Mouse (Mus musculus): ENCODE measurements at regions not wholly inside any gene's neighbourhood (a gene's known extent, or its start where the extent isn't known, plus 50 kb on each side); places are given as distances from the start of the nearest gene placed in this dataset.

- Histone ChIP-seq H3K9me3 (replicated peaks) (no peaks in the 10 kb centered on the region), H3K4me1 (no peaks in the 10 kb centered on the region), H3K4me3 (replicated peaks) (no peak overlapping the region), H3K4me2 (no peak overlapping the region), H3K36me3 (no peaks in the 10 kb centered on the region), H3K9ac (no peak overlapping the region), H3K27ac (no peak overlapping the region), H3K27me3 (no peaks in the 10 kb centered on the region)
- no peak for ATAC-seq (replicated peaks; ENCODE audit: low FRiP score)
- WGBS: 82% methylated on average over 6 of the region's 6 CpGs
Measured at GRCm38 (mm10) chr4:153752791-153753190, 204.2 kb upstream of the A430005L14Rik start.

DNA sequence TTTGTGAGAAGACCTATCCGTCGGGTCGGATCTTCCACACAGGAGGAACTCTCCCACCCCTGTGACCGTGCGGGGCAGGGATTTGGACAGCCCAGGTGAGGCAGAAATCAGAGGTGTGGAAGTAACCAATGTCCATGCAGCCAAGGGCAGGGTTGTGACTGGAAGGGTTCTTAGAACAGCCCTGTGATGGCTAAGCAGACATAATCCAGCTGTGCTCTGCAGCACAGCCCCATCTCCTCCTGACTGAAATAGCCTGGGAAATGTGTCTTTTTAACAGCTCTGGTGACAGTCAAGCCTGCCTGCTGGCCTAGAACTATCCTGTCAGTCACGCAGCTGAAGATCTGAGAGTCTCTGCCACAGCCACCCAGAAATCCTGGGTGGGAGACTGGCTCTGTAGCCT is 198.7 kb upstream of the A430005L14Rik start:
- Histone ChIP-seq H3K9me3 (replicated peaks) (no peaks in the 10 kb centered on the region), H3K4me1 (peaks cover 11% of the 10 kb centered on the region; the same call in 1 of the 2 replicates), H3K4me3 (replicated peaks) (no peak overlapping the region), H3K4me2 (no peak overlapping the region), H3K27ac (no peak overlapping the region), H3K9ac (no peak overlapping the region), H3K27me3 (no peaks in the 10 kb centered on the region), H3K36me3 (no peaks in the 10 kb centered on the region)
- 66% methylated on average over 6 of the region's 6 CpGs for WGBS
- peak; percentile 62; the same call in 1 of the 2 replicates for ATAC-seq (replicated peaks; ENCODE audit: low FRiP score)

GRCm38 (mm10) chr4:153758781-153759180 is 198.3 kb upstream of the A430005L14Rik start:
- H3K9ac ChIP-seq: no peak overlapping the region
- 29% methylated on average over 8 of the region's 8 CpGs for WGBS
- peak; percentile 49 for ATAC-seq (replicated peaks; ENCODE audit: low FRiP score)
- H3K4me2 ChIP-seq: no peak overlapping the region
- no peak overlapping the region for H3K27ac ChIP-seq
- H3K4me3 ChIP-seq (replicated peaks): no peak overlapping the region
- peaks cover 11% of the 10 kb centered on the region; the same call in 1 of the 2 replicates for H3K4me1 ChIP-seq
- H3K27me3 ChIP-seq: no peaks in the 10 kb centered on the region
- no peaks in the 10 kb centered on the region for H3K9me3 ChIP-seq (replicated peaks)
- no peaks in the 10 kb centered on the region for H3K36me3 ChIP-seq

GRCm38 (mm10) chr4:153760934-153761333 is 196.1 kb upstream of the A430005L14Rik start:
- Histone ChIP-seq H3K27me3 (no peaks in the 10 kb centered on the region), H3K9ac (no peak overlapping the region), H3K9me3 (replicated peaks) (no peaks in the 10 kb centered on the region), H3K4me2 (no peak overlapping the region), H3K4me3 (replicated peaks) (no peak overlapping the region), H3K4me1 (peaks cover 11% of the 10 kb centered on the region; the same call in 1 of the 2 replicates), H3K27ac (no peak overlapping the region), H3K36me3 (no peaks in the 10 kb centered on the region)
- WGBS: 84% methylated on average over 4 of the region's 4 CpGs
- ATAC-seq (replicated peaks; ENCODE audit: low FRiP score): no peak

- Histone ChIP-seq H3K27ac (no peak overlapping the region), H3K4me1 (peaks cover 10% of the 10 kb centered on the region), H3K36me3 (no peaks in the 10 kb centered on the region), H3K4me2 (no peak overlapping the region), H3K9ac (no peak overlapping the region), H3K4me3 (replicated peaks) (no peak overlapping the region), H3K9me3 (replicated peaks) (no peaks in the 10 kb centered on the region), H3K27me3 (no peaks in the 10 kb centered on the region)
- 81% methylated on average over 10 of the region's 10 CpGs for WGBS
- no peak for ATAC-seq (replicated peaks; ENCODE audit: low FRiP score)
Measured at GRCm38 (mm10) chr4:153763413-153763812, 193.6 kb upstream of the A430005L14Rik start.

- no peak overlapping the region for H3K9ac ChIP-seq
- no peak overlapping the region for H3K27ac ChIP-seq
- H3K27me3 ChIP-seq: no peaks in the 10 kb centered on the region
- no peak overlapping the region for H3K4me2 ChIP-seq
- no peaks in the 10 kb centered on the region for H3K36me3 ChIP-seq
- H3K4me1 ChIP-seq: peaks cover 5% of the 10 kb centered on the region; the same call in 1 of the 2 replicates
- H3K9me3 ChIP-seq (replicated peaks): no peaks in the 10 kb centered on the region
- WGBS: 71% methylated on average over 9 of the region's 9 CpGs
- H3K4me3 ChIP-seq (replicated peaks): no peak overlapping the region
- no peak for ATAC-seq (replicated peaks; ENCODE audit: low FRiP score)
Measured at GRCm38 (mm10) chr4:153767713-153768112, 189.3 kb upstream of the A430005L14Rik start.

GRCm38 (mm10) chr4:153768350-153768749 is 188.7 kb upstream of the A430005L14Rik start:
- Histone ChIP-seq H3K36me3 (no peaks in the 10 kb centered on the region), H3K4me3 (replicated peaks) (no peak overlapping the region), H3K27ac (no peak overlapping the region), H3K9me3 (replicated peaks) (no peaks in the 10 kb centered on the region), H3K4me2 (no peak overlapping the region), H3K4me1 (peaks cover 5% of the 10 kb centered on the region; the same call in 1 of the 2 replicates), H3K9ac (no peak overlapping the region), H3K27me3 (no peaks in the 10 kb centered on the region)
- WGBS: 24% methylated on average over 3 of the region's 3 CpGs
- ATAC-seq (replicated peaks; ENCODE audit: low FRiP score): no peak

- Histone ChIP-seq H3K27me3 (no peaks in the 10 kb centered on the region), H3K4me3 (replicated peaks) (no peak overlapping the region), H3K9me3 (replicated peaks) (no peaks in the 10 kb centered on the region), H3K9ac (no peak overlapping the region), H3K4me2 (no peak overlapping the region), H3K27ac (no peak overlapping the region), H3K36me3 (no peaks in the 10 kb centered on the region), H3K4me1 (peaks cover 5% of the 10 kb centered on the region; the same call in 1 of the 2 replicates)
- WGBS: 64% methylated on average over 5 of the region's 5 CpGs
- no peak for ATAC-seq (replicated peaks; ENCODE audit: low FRiP score)
Measured at GRCm38 (mm10) chr4:153770675-153771074, 186.4 kb upstream of the A430005L14Rik start.

DNA sequence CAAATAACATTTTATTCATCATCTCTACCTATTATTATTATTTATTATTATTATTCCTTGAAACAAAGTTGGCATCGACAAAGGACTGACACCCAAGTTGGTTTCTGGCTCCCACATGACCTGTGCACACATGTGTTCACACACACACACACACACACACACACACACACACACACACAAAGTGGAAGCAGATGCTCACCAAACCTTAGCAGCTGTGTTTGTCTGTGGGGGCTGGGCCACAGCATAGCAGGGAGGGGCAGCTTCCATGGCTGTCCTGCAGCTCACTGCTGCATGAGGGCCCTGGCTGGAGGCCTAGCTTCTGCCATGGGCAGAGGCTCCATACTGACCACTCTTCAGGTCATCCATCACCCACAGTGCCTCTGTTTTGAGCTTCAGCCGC is 176.5 kb upstream of the A430005L14Rik start:
- ATAC-seq (replicated peaks; ENCODE audit: low FRiP score): no peak
- no peak overlapping the region for H3K9ac ChIP-seq
- H3K4me1 ChIP-seq: no peaks in the 10 kb centered on the region
- no peaks in the 10 kb centered on the region for H3K36me3 ChIP-seq
- no peak overlapping the region for H3K4me2 ChIP-seq
- no peak overlapping the region for H3K4me3 ChIP-seq (replicated peaks)
- H3K27ac ChIP-seq: no peak overlapping the region
- 96% methylated on average over 2 of the region's 2 CpGs for WGBS
- no peaks in the 10 kb centered on the region for H3K27me3 ChIP-seq
- H3K9me3 ChIP-seq (replicated peaks): no peaks in the 10 kb centered on the region

DNA sequence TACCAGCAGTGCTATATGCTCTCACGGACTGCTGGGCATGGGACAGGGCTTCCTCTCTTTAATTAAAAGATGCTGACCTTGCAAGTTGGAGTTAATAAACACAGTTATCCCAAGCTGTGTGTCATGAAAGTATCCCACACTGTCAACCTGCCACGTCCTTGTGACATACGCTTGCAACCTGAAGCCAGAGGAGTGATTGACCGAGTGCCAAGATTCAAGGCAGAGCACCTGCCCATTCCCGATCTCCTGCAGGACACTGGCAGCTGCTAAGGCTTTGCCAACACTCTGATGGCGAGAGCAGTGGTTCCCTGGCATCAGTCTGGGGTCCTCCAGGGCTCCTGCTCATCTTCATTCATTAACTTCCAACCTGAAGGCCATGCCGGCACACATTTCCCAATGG is 175.8 kb upstream of the A430005L14Rik start:
- no peaks in the 10 kb centered on the region for H3K27me3 ChIP-seq
- H3K36me3 ChIP-seq: no peaks in the 10 kb centered on the region
- H3K4me3 ChIP-seq (replicated peaks): no peak overlapping the region
- ATAC-seq (replicated peaks; ENCODE audit: low FRiP score): no peak
- no peak overlapping the region for H3K4me2 ChIP-seq
- H3K9ac ChIP-seq: no peak overlapping the region
- 73% methylated on average over 7 of the region's 7 CpGs for WGBS
- H3K9me3 ChIP-seq (replicated peaks): no peaks in the 10 kb centered on the region
- no peaks in the 10 kb centered on the region for H3K4me1 ChIP-seq
- no peak overlapping the region for H3K27ac ChIP-seq

DNA sequence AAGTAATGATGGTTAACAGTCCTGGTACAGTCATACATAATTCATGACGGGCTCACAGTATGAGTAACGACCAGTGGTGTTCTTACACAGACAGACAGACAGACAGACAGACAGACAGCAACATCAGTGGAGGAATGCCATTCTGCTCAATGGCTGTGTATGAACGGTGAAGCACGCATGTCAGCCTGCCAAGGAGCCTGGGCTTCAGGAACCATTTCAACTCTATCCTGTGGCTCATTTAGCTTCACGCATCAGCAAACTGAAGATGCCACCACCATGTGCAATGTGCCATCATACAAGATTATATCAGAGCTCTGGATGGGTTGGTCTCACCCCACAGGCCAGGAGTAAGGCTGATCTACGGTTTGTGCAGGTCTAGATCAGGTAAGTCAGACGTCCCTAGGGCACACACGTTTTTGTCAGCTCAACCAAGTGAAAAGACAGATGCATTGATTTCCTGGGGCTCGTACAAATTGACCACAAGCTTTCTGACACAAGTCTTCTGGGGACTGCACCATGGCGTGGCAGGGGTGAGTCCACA is 175.0 kb upstream of the A430005L14Rik start:
- ATAC-seq (replicated peaks; ENCODE audit: low FRiP score): no peak
- no peaks in the 10 kb centered on the region for H3K9me3 ChIP-seq (replicated peaks)
- H3K27ac ChIP-seq: no peak overlapping the region
- H3K9ac ChIP-seq: no peak overlapping the region
- 78% methylated on average over 10 of the region's 10 CpGs for WGBS
- no peak overlapping the region for H3K4me3 ChIP-seq (replicated peaks)
- H3K4me2 ChIP-seq: no peak overlapping the region
- H3K36me3 ChIP-seq: no peaks in the 10 kb centered on the region
- H3K4me1 ChIP-seq: no peaks in the 10 kb centered on the region
- no peaks in the 10 kb centered on the region for H3K27me3 ChIP-seq

DNA sequence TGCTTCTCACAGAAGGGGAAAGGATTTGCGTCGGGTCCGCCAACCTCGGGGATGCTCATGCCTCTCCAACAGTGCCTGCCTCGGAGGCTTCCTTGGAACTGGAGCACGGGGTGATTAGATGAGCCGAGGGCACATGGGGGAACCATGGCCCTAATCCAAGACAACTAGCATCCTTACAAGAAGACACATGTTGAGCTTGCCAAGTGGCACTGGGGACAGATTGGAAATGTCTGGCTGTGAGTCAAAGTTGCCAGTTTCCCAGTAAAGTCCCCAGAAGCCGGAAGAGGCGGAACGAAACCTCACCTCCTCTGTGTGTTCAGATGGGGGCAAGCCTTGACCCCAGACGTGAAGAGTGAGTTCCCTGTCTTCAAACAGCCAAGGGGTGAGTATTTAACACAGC is 172.6 kb upstream of the A430005L14Rik start:
- Histone ChIP-seq H3K27ac (no peak overlapping the region), H3K4me3 (replicated peaks) (no peak overlapping the region), H3K4me1 (peaks cover 7% of the 10 kb centered on the region; the same call in 1 of the 2 replicates), H3K36me3 (no peaks in the 10 kb centered on the region), H3K27me3 (0 out of 2 replicates have a peak, but pooled peaks cover 3% of the 10 kb centered on the region), H3K4me2 (no peak overlapping the region), H3K9ac (no peak overlapping the region), H3K9me3 (replicated peaks) (no peaks in the 10 kb centered on the region)
- 83% methylated on average over 11 of the region's 11 CpGs for WGBS
- no peak for ATAC-seq (replicated peaks; ENCODE audit: low FRiP score)

GRCm38 (mm10) chr4:153785564-153785963 is 171.5 kb upstream of the A430005L14Rik start:
- H3K4me2 ChIP-seq: no peak overlapping the region
- peaks cover 7% of the 10 kb centered on the region; the same call in 1 of the 2 replicates for H3K4me1 ChIP-seq
- no peak for ATAC-seq (replicated peaks; ENCODE audit: low FRiP score)
- H3K27ac ChIP-seq: no peak overlapping the region
- WGBS: 79% methylated on average over 4 of the region's 4 CpGs
- H3K4me3 ChIP-seq (replicated peaks): no peak overlapping the region
- no peaks in the 10 kb centered on the region for H3K36me3 ChIP-seq
- no peak overlapping the region for H3K9ac ChIP-seq
- no peaks in the 10 kb centered on the region for H3K9me3 ChIP-seq (replicated peaks)
- H3K27me3 ChIP-seq: 0 out of 2 replicates have a peak, but pooled peaks cover 3% of the 10 kb centered on the region

All from kidney, embryonic 15.5 days (tissue).